Mouse (Mus musculus): ENCODE measurements around the gene Tmem117.

DNA sequence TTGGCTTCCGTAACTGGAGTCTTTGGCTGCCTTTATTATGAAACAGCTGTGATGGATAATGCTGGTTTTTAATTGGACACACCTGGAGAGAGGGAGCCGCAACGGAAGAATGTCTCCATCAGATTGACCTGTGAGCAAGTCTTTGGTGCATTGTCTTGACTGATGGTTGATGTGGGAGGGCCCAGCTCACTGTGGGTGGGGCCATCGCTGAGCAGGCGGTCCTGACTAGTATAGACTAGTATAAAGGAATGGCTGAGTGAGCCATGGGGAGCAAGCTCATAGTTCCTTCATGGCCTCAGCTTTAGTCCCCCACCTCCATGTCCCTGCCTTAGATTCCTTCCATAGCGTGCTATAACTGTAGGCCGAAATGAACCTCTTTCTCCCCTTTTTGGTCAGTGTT, 58.1 kb downstream of the Tmem117 start:
- TF ChIP-seq CTCF (IDR thresholded peaks at IDR 0.05; ENCODE audit: extremely low read depth, insufficient read depth, insufficient read length, insufficient replicate concordance), result no peak
- TF ChIP-seq POLR2A (IDR thresholded peaks at IDR 0.05; ENCODE audit: low read depth, low read length), result no peak
